Mouse (Mus musculus): ENCODE measurements at regions not wholly inside any gene's neighbourhood (a gene's known extent, or its start where the extent isn't known, plus 50 kb on each side); places are given as distances from the start of the nearest gene placed in this dataset.

- TF ChIP-seq CTCF (IDR thresholded peaks at IDR 0.05; ENCODE audit: low read depth) (no peak), EP300 (optimal IDR thresholded peaks at IDR 0.05) (no peak)
Measured at GRCm38 (mm10) chr4:54282934-54283333, 457.1 kb downstream of the Tmem38b start.
